Mouse (Mus musculus): ENCODE measurements around the gene Vps45.

DNA sequence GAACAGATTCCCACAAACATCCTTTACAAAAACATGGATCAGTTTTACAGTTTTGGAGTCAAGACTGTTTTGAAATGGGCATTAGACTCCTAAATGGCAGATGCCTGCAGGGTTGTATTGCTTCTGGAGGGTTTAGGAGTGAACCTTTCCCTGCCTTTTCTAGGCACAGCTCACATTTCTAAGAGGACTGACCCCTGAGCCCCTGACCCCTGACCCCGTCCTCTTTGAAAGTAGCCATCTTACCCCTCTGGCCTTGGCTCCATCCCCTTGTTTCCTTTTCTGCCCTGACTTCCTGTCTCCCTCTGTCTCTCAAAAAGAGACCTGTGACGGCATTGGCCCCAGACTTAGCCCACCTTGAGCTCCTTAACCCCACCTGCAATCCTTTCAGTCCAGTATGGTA is 95.0 kb downstream of the Vps45 start:
- no peak for TF ChIP-seq POLR2A (IDR thresholded peaks at IDR 0.05; ENCODE audit: control insufficient read depth, extremely low read depth, insufficient read depth, low read length, poor library complexity)
- TF ChIP-seq CTCF (IDR thresholded peaks at IDR 0.05; ENCODE audit: borderline replicate concordance, control insufficient read depth, extremely low read depth, insufficient read depth, low read length, poor library complexity) = no peak

Measured in thymus, adult 2 months (tissue).